Mouse (Mus musculus) A20 (cell line): Measurements from ENCODE around the gene Aldh3b3.
"Not testable (repeated sequence)": the region's sequence is repeated elsewhere in the genome, so short reads cannot be mapped to it uniquely, and the experiment has no call there.

Experiments used
- DNase-seq: peaks from one replicate; pipeline ENCODE4 v3.0.0-alpha.2; 2011; ENCODE audit warnings: low read depth, low spot score

The Aldh3b3 gene

DNA sequence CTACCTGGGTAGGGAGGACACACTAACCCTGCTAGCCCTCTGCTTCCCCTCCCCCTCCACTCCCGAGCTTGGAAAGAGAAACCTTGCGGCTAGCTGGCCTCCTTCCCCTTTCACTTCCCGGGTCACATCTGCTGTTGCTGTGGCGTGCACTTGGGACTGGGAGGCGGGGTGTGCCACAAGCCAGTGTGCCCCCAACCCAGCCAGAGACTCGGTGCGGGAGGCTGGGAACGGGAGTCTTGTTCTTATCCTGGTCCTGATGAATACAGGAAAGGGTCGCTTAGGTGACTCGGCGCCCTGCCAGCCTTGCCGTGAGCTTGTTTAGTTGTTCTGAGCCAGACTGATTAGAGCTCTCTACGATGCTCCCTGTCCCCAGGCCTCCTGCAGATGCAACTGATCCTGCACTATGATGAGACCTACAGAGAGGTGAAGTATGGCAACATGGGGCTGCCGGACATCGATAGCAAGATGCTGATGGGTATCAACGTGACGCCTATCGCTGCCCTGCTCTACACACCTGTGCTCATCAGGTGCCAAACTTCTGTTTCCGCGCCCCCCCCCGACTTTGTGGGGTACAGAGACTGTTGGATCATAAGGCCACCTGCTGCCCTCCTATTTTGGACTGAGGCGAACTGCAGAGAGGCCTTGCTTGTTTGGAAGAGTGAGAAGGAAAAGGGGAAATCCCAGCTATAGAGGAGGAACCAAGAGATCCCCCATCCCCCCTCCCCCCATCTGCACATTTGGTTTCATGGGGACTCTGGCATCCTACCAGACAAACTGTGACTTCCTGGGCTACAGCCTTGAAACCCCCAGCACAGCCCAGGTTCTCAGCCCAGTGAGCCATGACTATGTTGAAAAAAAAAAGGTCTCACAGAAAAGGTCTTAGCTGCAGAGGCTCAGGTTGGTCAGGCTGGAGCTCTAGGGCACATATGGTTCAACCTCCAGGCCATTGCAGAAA lies 22.3 kb upstream of the Aldh3b3 start:
- DNase-seq = peak; percentile 94

DNA sequence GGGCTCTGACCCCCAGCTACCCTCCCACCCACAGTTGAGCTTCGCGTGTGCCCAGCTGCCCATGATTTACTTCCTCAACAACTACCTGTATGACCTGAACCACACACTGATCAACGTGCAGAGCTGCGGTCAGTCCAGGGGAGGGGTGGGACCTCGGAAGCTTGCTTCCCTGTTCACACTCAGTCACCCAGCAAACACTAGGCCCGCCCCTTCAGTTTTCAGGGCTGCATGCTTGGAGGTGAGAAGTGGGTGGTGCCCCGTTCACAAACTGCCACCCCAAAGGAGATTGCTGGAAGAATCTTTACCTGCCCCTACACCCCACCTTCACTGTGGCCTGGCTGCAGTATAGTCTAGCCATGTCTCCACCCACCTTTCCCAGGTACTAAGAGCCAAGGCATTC lies 16.1 kb upstream of the Aldh3b3 start:
- peak; percentile 81 for DNase-seq

- DNase-seq = peak; percentile 98
These were observed 15.3 kb upstream of the Aldh3b3 start for GRCm38 (mm10) chr19:3942986-3943735.

DNA sequence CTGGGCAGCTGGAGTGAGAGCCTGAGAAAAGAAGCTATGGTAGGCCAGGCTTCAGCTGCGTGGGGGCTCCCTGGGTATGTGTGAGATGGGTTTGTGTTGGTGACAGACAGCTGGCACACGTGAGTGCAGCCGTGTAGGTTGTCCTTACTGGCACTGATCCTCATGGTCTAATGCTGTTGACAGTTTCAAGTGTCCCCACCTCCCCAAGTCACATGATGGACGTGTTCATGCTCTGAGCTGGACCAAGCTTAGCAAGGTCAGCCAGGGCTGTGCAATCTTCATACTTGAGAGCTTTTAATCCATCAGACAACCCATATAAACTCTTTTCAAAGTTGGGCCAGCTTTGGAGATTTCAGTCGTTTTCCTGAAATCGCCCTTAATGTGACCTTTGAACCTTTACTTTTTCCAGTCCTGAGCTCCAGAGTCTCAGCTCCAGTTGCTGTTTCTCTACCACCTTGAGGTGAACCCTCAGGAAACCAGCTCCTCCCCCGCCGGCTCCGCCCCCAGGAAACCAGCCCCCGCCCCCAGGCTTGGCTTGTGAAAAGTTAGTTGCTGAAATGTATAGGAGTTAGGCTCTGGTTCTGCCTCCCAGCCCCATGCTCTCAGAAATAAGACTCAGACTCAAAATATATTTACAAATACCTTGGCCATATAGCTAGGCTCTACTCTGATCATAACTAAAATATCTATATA lies 12.4 kb upstream of the Aldh3b3 start:
- DNase-seq = peak; percentile 31

- DNase-seq = peak; percentile 69
These were observed 11.7 kb upstream of the Aldh3b3 start for GRCm38 (mm10) chr19:3946715-3947114.

DNA sequence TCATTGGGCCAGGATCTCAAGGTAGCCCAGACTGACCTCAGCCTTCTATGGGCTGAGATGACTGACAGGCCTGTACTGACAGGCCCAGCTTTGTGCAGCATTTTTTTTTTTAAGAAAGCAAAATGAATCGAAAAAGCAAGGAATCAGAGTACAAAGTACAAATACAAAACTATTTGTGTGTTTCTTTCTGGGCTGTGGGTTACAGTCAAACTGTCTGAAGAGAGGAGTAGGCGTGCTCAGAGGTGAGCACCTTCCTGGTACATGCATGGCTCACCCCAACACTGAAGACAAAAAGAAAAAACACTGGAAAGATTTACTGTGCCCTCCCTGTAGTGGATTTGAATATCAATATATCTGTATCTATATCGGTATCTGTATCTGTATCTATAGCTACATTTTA lies 10.6 kb upstream of the Aldh3b3 start:
- no peak for DNase-seq

GRCm38 (mm10) chr19:3948546-3948945 lies 9.9 kb upstream of the Aldh3b3 start:
- DNase-seq = no peak

GRCm38 (mm10) chr19:3950331-3950730 lies 8.1 kb upstream of the Aldh3b3 start:
- no peak for DNase-seq

DNA sequence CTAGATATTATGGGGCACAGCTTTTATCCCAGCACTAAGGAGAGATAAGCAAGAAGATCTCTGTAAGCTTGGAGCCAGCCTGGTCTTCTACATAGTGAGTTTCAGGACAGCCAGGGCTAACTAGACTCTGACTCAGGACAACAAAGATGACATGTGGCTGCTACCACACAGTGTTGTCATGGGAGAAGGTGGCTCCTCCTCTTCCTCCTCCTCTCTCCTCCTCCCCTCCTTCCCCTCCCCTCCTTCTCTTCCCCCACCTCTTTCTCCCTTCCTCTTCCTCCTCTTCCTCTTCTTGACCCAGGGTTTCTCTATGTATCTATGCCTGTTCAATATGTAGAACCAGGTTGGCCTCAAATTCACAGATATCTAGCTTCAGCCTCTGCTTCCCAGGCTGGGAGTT lies 7.0 kb upstream of the Aldh3b3 start:
- DNase-seq = no peak

DNA sequence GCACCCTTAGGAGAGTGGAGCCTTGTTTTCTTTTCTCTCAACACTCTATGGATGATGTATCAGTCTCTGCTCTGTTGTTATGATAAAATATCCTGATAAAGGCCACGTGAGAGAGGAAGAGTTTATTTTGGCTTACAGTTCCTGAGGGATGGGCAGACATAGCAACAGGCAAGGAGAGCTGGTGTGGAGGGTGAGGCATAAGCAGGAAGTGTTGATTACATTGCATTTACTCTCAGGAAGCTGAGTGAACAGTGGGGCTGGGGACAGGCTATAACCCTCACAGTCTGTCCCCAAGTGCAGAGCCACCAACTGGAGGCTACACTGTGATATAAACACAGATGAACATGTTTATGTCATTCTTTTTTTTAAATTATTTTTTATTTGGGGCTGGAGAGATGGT lies 6.3 kb upstream of the Aldh3b3 start:
- no peak for DNase-seq

DNA sequence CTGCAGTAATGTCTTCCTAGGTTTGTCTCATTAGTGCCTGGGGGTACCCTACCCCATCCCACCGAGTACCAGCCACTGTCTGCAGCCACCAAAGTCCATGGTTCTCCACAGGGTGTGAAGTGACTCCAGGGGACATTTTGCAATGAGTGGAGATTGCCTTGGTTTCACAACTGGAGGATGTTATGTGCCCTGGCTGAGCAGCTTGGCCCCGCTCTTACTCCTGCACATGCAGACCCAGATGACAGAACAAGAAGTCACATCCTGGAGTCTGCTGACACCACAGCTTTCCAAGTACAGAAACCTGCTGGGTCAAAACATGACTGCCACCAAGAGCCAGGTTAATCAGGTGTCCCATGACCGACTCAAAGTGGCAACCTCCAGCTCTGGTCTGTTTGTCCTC lies 3.4 kb upstream of the Aldh3b3 start:
- no peak for DNase-seq

- DNase-seq = no peak
These were observed 2.6 kb upstream of the Aldh3b3 start for GRCm38 (mm10) chr19:3955804-3956203.

DNA sequence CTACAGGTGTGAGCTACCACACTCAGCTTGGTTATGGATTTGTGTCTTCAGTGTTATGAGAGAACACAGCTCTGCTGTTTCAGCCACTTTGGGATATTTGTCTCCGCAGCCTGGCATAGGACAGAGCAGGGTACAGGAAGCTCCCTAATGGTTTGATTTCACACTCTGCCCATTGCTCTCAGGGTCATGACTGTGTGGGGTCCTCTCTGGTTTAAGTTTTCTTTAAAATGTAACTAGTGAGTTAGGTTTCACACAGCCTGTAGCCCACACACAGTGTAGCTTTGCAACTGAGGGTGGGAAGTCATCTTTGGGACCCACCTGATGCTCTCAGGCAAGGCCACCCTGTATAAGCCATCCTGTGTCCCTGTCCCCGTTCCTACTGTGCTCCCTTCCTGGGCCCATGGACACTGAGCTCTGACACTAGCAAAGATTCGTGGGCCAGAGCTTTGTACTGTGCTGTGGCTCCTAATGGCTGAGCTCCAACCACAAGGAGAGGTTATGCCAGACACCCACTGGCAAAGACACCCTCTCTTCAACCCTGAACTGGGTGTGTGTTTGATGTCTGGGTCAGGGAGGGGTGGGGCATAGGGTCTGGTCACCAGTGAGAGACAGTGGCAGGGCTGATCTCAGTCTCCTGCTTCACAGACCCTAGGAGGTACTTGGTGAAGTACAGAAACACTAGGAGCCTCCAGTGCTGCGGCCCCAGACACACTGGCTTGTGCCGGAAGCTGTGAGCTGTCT lies 979 bp upstream of the Aldh3b3 start:
- not testable (repeated sequence) for DNase-seq

- DNase-seq = no peak
These were observed 585 bp downstream of the Aldh3b3 start for GRCm38 (mm10) chr19:3959030-3959429.

GRCm38 (mm10) chr19:3960211-3960610 lies 1.8 kb downstream of the Aldh3b3 start:
- DNase-seq = no peak

- DNase-seq = not testable (repeated sequence)
These were observed 3.4 kb downstream of the Aldh3b3 start for GRCm38 (mm10) chr19:3961805-3962204.

DNA sequence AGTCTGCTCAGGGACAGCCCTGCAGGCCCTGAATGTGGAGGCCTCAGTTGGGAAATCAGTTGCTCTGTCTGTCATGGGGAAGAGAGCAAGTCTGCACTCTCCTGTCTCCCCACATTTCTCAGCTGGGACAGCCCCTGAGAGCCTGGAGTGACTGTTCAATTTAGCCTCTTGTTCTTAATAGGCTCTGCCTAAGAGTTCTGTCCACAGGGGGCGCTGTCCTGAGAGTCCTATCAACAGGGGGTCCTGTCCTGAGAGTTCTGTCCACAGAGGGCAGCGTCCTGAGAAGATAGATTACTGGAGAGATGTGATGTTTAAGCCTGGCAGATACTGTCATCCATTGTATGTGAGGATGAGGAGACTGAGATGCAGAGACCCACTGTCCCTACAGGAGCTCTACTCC lies 4.0 kb downstream of the Aldh3b3 start:
- DNase-seq = peak; percentile 50

GRCm38 (mm10) chr19:3964030-3964429 lies 5.6 kb downstream of the Aldh3b3 start:
- DNase-seq = no peak

GRCm38 (mm10) chr19:3966330-3967075 lies 8.1 kb downstream of the Aldh3b3 start:
- DNase-seq = no peak

DNA sequence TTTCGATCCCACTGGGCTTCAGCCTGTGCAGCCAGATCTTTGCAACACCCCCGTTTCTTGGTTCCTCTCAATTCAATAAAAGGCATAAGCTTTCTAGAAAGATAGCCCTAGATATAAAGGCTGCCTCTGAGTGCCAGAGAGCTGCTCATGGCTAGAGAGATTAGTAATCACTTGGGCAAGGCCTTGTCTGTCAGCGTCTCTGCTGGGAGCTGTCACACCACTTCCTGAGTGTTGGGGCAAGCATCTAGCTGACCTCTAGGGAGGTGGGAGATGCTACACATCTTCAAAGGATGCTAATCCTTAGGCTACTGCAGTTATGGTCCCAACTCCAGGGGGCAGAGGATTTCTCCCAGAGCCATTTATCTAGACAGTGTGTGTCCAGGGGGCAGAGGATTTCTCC lies 8.8 kb downstream of the Aldh3b3 start:
- DNase-seq = no peak

DNA sequence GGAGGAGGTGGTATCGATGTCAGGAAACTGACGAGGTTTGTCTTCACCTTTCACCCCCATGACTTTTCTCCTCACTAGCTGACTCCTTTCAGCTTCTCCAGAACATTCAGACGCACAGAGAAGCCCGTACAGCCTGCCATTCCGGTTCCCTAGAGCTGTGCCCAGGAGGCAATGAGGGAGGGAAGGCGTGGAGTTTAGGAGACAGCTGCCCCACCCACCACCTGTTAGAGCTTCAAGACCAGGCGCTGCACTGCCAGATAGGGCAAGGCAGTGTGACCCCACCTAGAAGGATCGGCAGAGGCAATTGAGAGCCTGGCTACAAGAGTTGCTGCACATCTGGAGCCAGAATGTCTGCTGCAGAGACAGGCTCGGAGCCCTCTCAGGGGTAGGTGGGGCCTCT lies 13.8 kb downstream of the Aldh3b3 start, which contains the start of gene Aldh3b2:
Gene Aldh3b2 (plus strand): TSS at position 100 of the 400 bp plus-strand sequence.
- DNase-seq = no peak
